Mouse (Mus musculus) heart, embryonic 12.5 days (tissue): ENCODE measurements around the gene Pom121l2. TPM values are rescaled to one million over a fixed set of nuclear protein-coding genes. Genes with fewer than 3 reads are reported as not detected.
A peak's percentile ranks its signal among the peaks of the same experiment; 100 is the strongest.
"Not testable (repeated sequence)": the region's sequence is repeated elsewhere in the genome, so short reads cannot be mapped to it uniquely, and the experiment has no call there.

Experiments used
- ATAC-seq: fragments of 200-750 bp; cut with Nextera tagmentation; 2 replicates; pipeline ENCODE4 v1.8.0; 2017; ENCODE audit warnings: moderate TSS enrichment, moderate library complexity; ENCODE audit not compliant: insufficient number of reproducible peaks, low FRiP score
- H3K27ac ChIP-seq: fragments of 300-500 bp; sonication (generic); 2 replicates; pipeline ENCODE4 v1.5.1; 2016; ENCODE audit warnings: mild to moderate bottlenecking, moderate library complexity; ENCODE audit not compliant: poor library complexity, severe bottlenecking
- H3K27me3 ChIP-seq: fragments of 300-500 bp; sonication (generic); replicated peaks from 2 replicates; pipeline ENCODE4 v1.6.1; 2016; ENCODE audit warnings: mild to moderate bottlenecking, moderate library complexity
- H3K36me3 ChIP-seq: fragments of 300-500 bp; sonication (generic); 2 replicates; pipeline ENCODE4 v1.6.1; 2016; ENCODE audit warnings: mild to moderate bottlenecking, moderate library complexity
- H3K4me1 ChIP-seq: fragments of 300-500 bp; sonication (generic); replicated peaks from 2 replicates; pipeline ENCODE4 v1.6.1; 2016; ENCODE audit warnings: mild to moderate bottlenecking
- H3K4me2 ChIP-seq: fragments of 300-500 bp; sonication (generic); 2 replicates; pipeline ENCODE4 v1.6.1; 2016; ENCODE audit warnings: mild to moderate bottlenecking, moderate library complexity
- H3K4me3 ChIP-seq: fragments of 300-500 bp; sonication (generic); 2 replicates; pipeline ENCODE4 v1.5.1; 2016; ENCODE audit warnings: mild to moderate bottlenecking
- H3K9ac ChIP-seq: fragments of 300-500 bp; sonication (generic); 2 replicates; pipeline ENCODE4 v1.6.1; 2016; ENCODE audit warnings: mild to moderate bottlenecking, moderate library complexity
- H3K9me3 ChIP-seq: fragments of 300-500 bp; sonication (generic); replicated peaks from 2 replicates; pipeline ENCODE4 v1.6.1; 2016; ENCODE audit warnings: mild to moderate bottlenecking, moderate library complexity
- WGBS: fragments of 180-500 bp; shearing (Covaris S2); methylation state at CpG from one replicate; pipeline ENCODE4 v1.1.7; 2016; 5-methylcytosine and 5-hydroxymethylcytosine counted together
- microRNA-seq: library from miRNA; unstranded; fragments of <30 nt; microRNA quantifications from one replicate; pipeline ENCODE4, GENCODE M21; 2017
- polyA plus RNA-seq: library from polyadenylated mRNA; unstranded; fragments of >200 nt; fragmentation: Nextera tagmentation; extraction: Ambion mirVana; gene quantifications from 2 replicates; pipeline ENCODE4 v1.2.1, GENCODE M21; 2016

Gene Pom121l2
- polyA plus RNA-seq, 1 experiment from 2014 or later = 0.14 TPM

GRCm38 (mm10) chr13:22034443-22035266 lies 53.7 kb downstream of the Pom121l2 start:
- peak; percentile 43 for ATAC-seq
- H3K4me2 ChIP-seq = peak overlapping the region; percentile 70
- H3K27me3 ChIP-seq = no peaks in the 10 kb centered on the region
- H3K27ac ChIP-seq = peak overlapping the region; percentile 77
- H3K4me3 ChIP-seq = peak overlapping the region; percentile 48
- no peaks in the 10 kb centered on the region for H3K36me3 ChIP-seq
- under 1% methylated on average over 14 of the region's 14 CpGs for WGBS
- no peaks in the 10 kb centered on the region for H3K9me3 ChIP-seq
- H3K4me1 ChIP-seq = peaks cover 18% of the 10 kb centered on the region
- peak overlapping the region; percentile 76 for H3K9ac ChIP-seq

GRCm38 (mm10) chr13:22035267-22036148 lies 54.5 kb downstream of the Pom121l2 start, which contains the start of the genes Hist1h2ah and Hist1h2bk:
Gene Hist1h2ah (minus strand): TSS chr13:22035568.
Gene Hist1h2bk (plus strand): TSS chr13:22035870.
- not testable (repeated sequence) for H3K27me3 ChIP-seq, H3K36me3 ChIP-seq, H3K9me3 ChIP-seq
- peak; percentile 96 for ATAC-seq
- Histone ChIP-seq H3K4me1 (peaks cover 23% of the 10 kb centered on the region), H3K9ac (peak within 1 kb of the TSS; percentile 76), H3K4me2 (peak within 1 kb of the TSS; percentile 70), H3K4me3 (peak within 1 kb of the TSS; percentile 50), H3K27ac (peak within 1 kb of the TSS; percentile 78)
- under 1% methylated on average over 29 of the region's 69 CpGs for WGBS

- 7% methylated on average over 22 of the region's 23 CpGs for WGBS
- Histone ChIP-seq H3K4me3 (peak overlapping the region; percentile 37), H3K4me2 (peak overlapping the region; percentile 70), H3K36me3 (no peaks in the 10 kb centered on the region), H3K9me3 (no peaks in the 10 kb centered on the region), H3K9ac (peak overlapping the region; percentile 68), H3K27me3 (no peaks in the 10 kb centered on the region), H3K27ac (peak overlapping the region; percentile 78), H3K4me1 (peaks cover 27% of the 10 kb centered on the region)
- peak; percentile 34 for ATAC-seq
Measured at GRCm38 (mm10) chr13:22036149-22036956, 55.4 kb downstream of the Pom121l2 start.

- H3K4me3 ChIP-seq = peak overlapping the region; percentile 37
- peaks cover 28% of the 10 kb centered on the region for H3K4me1 ChIP-seq
- no peaks in the 10 kb centered on the region for H3K27me3 ChIP-seq
- H3K9me3 ChIP-seq = no peaks in the 10 kb centered on the region
- H3K36me3 ChIP-seq = no peaks in the 10 kb centered on the region
- H3K4me2 ChIP-seq = peak overlapping the region; percentile 70
- no peak for ATAC-seq
- 65% methylated on average over 3 of the region's 3 CpGs for WGBS
- peak overlapping the region; percentile 78 for H3K27ac ChIP-seq
- H3K9ac ChIP-seq = peak overlapping the region; percentile 68
Measured at GRCm38 (mm10) chr13:22036986-22037385, 56.0 kb downstream of the Pom121l2 start.

GRCm38 (mm10) chr13:22037415-22037814 lies 56.4 kb downstream of the Pom121l2 start:
- H3K36me3 ChIP-seq = no peaks in the 10 kb centered on the region
- H3K4me3 ChIP-seq = no peak overlapping the region
- H3K9ac ChIP-seq = no peak overlapping the region
- 73% methylated on average over 2 of the region's 2 CpGs for WGBS
- H3K9me3 ChIP-seq = no peaks in the 10 kb centered on the region
- no peak for ATAC-seq
- peaks cover 32% of the 10 kb centered on the region for H3K4me1 ChIP-seq
- no peak overlapping the region for H3K27ac ChIP-seq
- no peaks in the 10 kb centered on the region for H3K27me3 ChIP-seq
- 0 out of 2 replicates have a peak overlapping the region, but pooled peaks have one; percentile 4 for H3K4me2 ChIP-seq

Small RNAs within 50 kb of the gene (microRNA-seq; reads per million reads assigned to microRNA genes)
- not detected for gene Gm44390

Other genes with a start within 250 kb of the Pom121l2 start
- 0.31 and 0.68 TPM in 2 replicates for gene Hist1h4j, start 246.1 kb upstream of the Pom121l2 start, polyA plus RNA-seq
- 0.80 TPM in 1 of 2 replicates, not detected in the other for gene Hist1h4k, start 230.7 kb upstream of the Pom121l2 start, polyA plus RNA-seq
- gene Hist1h2ak, start 227.4 kb upstream of the Pom121l2 start, polyA plus RNA-seq = 7.0 and 11.4 TPM in 2 replicates
- gene Hist1h2bn, start 227.1 kb upstream of the Pom121l2 start, polyA plus RNA-seq = 1.1 and 2.1 TPM in 2 replicates
- 12.4 and 12.5 TPM in 2 replicates for gene Hist1h1b, start 200.6 kb upstream of the Pom121l2 start, polyA plus RNA-seq
- 54.7 and 68.0 TPM in 2 replicates for gene Hist1h3i, start 197.8 kb upstream of the Pom121l2 start, polyA plus RNA-seq
- gene Hist1h2an, start 194.0 kb upstream of the Pom121l2 start, polyA plus RNA-seq = 1.3 and 6.2 TPM in 2 replicates
- gene Hist1h2bp, start 193.7 kb upstream of the Pom121l2 start, polyA plus RNA-seq = 1.3 and 1.4 TPM in 2 replicates
- gene Hist1h2bq, start 171.0 kb upstream of the Pom121l2 start, polyA plus RNA-seq = 8.4 and 12.7 TPM in 2 replicates
- 2.6 TPM in 1 of 2 replicates, not detected in the other for gene Hist1h2ao, start 170.7 kb upstream of the Pom121l2 start, polyA plus RNA-seq
- gene Hist1h4m, start 169.4 kb upstream of the Pom121l2 start, polyA plus RNA-seq = not detected in 2 replicates
- 8.4 and 15.5 TPM in 2 replicates for gene Hist1h4n, start 149.0 kb upstream of the Pom121l2 start, polyA plus RNA-seq
- 2,122 and 2,141 TPM in 2 replicates for gene Hist1h2ap, start 147.7 kb upstream of the Pom121l2 start, polyA plus RNA-seq
- gene Hist1h2br, start 147.5 kb upstream of the Pom121l2 start, polyA plus RNA-seq = 8.1 and 12.8 TPM in 2 replicates
- 7.5 and 8.3 TPM in 2 replicates for gene Zfp184, start 36.1 kb upstream of the Pom121l2 start, polyA plus RNA-seq
- 0.17 and 0.28 TPM in 2 replicates for gene Prss16, start 28.5 kb downstream of the Pom121l2 start, polyA plus RNA-seq
- gene Hist1h2ah, start 54.4 kb downstream of the Pom121l2 start, polyA plus RNA-seq = 3.7 and 5.0 TPM in 2 replicates
- 2.3 and 3.6 TPM in 2 replicates for gene Hist1h2bk, start 54.7 kb downstream of the Pom121l2 start, polyA plus RNA-seq
- gene Hist1h4i, start 60.2 kb downstream of the Pom121l2 start, polyA plus RNA-seq = 10.4 and 12.2 TPM in 2 replicates
- gene Hist1h2ag, start 61.8 kb downstream of the Pom121l2 start, polyA plus RNA-seq = 11.6 and 14.5 TPM in 2 replicates
- 3.4 and 6.2 TPM in 2 replicates for gene Hist1h2bj, start 62.0 kb downstream of the Pom121l2 start, polyA plus RNA-seq
- not detected in 2 replicates for gene Vmn1r188, start 103.2 kb downstream of the Pom121l2 start, polyA plus RNA-seq
- not detected in 2 replicates for gene Vmn1r189, start 124.6 kb downstream of the Pom121l2 start, polyA plus RNA-seq
- gene Vmn1r191, start 202.8 kb downstream of the Pom121l2 start, polyA plus RNA-seq = not detected in 2 replicates
- gene Vmn1r192, start 209.9 kb downstream of the Pom121l2 start, polyA plus RNA-seq = not detected in 2 replicates
- gene Vmn1r193, start 242.0 kb downstream of the Pom121l2 start, polyA plus RNA-seq = not detected in 2 replicates